Mouse (Mus musculus) ES-E14 (cell line): Measurements from ENCODE around the gene Pnkd.

Experiments used
- ZC3H11A ChIP-seq: IDR thresholded peaks from 2 replicates; pipeline ENCODE4 v1.6.1; 2012; ENCODE audit warnings: low read depth, mild to moderate bottlenecking, inconsistent platforms, low read length, borderline replicate concordance
- ZNF384 ChIP-seq: IDR thresholded peaks from 2 replicates; pipeline ENCODE4 v1.6.1; 2012; ENCODE audit warnings: low read depth, low read length, inconsistent platforms

DNA sequence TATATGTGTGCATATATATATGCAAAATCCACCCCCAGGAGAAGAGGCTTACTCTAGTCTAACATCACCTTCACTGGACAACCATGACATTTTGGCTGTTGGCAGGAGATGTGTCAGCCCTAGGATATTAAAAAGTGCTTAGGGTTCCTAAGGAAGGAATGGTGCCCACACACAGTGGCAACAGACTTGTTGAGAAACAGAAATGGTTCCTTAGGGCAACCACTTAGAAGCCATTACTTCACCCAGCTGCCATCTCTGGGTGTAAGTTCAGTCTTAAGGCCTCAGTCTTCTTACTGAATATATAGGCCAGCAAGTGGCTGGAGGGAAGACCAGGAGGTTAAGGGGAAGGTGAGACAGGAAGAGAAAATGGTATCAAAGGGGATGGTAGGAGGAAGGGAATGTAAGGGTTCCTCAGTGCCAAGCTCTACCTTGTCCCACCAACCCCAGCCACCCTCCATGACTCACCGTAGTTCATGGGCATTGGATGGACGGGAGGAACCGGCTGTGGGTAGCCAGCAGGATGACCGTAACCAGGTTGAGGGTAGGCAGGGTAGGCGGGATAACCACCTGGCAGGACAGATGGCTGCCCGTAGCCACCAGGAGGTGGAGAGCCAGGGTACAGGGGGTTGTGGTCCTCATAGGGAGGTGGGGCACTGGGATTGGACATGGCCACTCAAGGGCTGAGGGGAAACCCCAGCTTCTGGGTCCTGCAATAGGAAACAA, 10.2 kb downstream of the Pnkd start:
- TF ChIP-seq ZC3H11A (no peak), ZNF384 (no peak)
